Mouse (Mus musculus) CH12.LX (cell line): ENCODE data around the gene Ulk4. TPM values are rescaled to one million over a fixed set of nuclear protein-coding genes. Genes with fewer than 3 reads are reported as not detected.

Source experiments
- DNase-seq: peaks from one replicate; pipeline ENCODE4 v3.0.0-alpha.2; 2013; ENCODE audit errors: extremely low read depth
- H3K27ac ChIP-seq: 2 replicates; pipeline ENCODE4 v1.5.1; 2012; ENCODE audit warnings: low read depth, mild to moderate bottlenecking, control low read depth, moderate library complexity; ENCODE audit not compliant: insufficient read depth
- H3K27me3 ChIP-seq: replicated peaks from 2 replicates; pipeline ENCODE3; 2012; ENCODE audit warnings: inconsistent platforms
- H3K36me3 ChIP-seq, 2 experiments: replicated peaks in 1 of 2; 2 replicates each; pipeline versions ENCODE3 to v1.6.1; 2012; ENCODE audit warnings: inconsistent platforms in 1 of 2, low read length in 1 of 2, mild to moderate bottlenecking in 1 of 2, mixed read lengths in 1 of 2, moderate library complexity in 1 of 2; ENCODE audit not compliant: control insufficient read depth in 1 of 2, insufficient read depth in 1 of 2
- H3K4me1 ChIP-seq, 2 experiments: 2 replicates each; pipeline ENCODE4 v1.6.1; 2012; ENCODE audit warnings: inconsistent platforms in 1 of 2, moderate library complexity in 1 of 2; ENCODE audit not compliant: insufficient read depth in 2 of 2, control insufficient read depth in 1 of 2
- H3K4me2 ChIP-seq: 2 replicates; pipeline ENCODE4 v1.6.1; 2012; ENCODE audit warnings: low read depth, mild to moderate bottlenecking, control low read depth; ENCODE audit not compliant: poor library complexity, insufficient read depth, severe bottlenecking
- H3K4me3 ChIP-seq, 3 experiments: fragments of 150-350 bp in 1 of 3; sonication (generic) in 1 of 3; replicated peaks in 1 of 3; 2 replicates each; pipeline versions ENCODE3 to v1.5.1; 2011 to 2012; ENCODE audit warnings: low read depth in 2 of 3, low read length in 2 of 3, mild to moderate bottlenecking in 2 of 3, moderate library complexity in 2 of 3, control low read depth in 1 of 3, improper control_type of control experiment in 1 of 3, inconsistent platforms in 1 of 3, mixed read lengths in 1 of 3; ENCODE audit not compliant: poor library complexity in 1 of 3
- H3K79me2 ChIP-seq: replicated peaks from 2 replicates; pipeline ENCODE4 v1.6.1; 2012; ENCODE audit warnings: mild to moderate bottlenecking, moderate library complexity; ENCODE audit not compliant: control insufficient read depth, poor library complexity, insufficient read depth, severe bottlenecking; ENCODE audit errors: extremely low read depth
- H3K9ac ChIP-seq: 2 replicates; pipeline ENCODE4 v1.6.1; 2012; ENCODE audit warnings: low read depth, mild to moderate bottlenecking, control low read depth, moderate library complexity; ENCODE audit not compliant: insufficient read depth
- H3K9me3 ChIP-seq: replicated peaks from 2 replicates; pipeline ENCODE3; 2012; ENCODE audit warnings: low read length, inconsistent platforms, mixed read lengths
- ELF1 ChIP-seq: IDR thresholded peaks from 2 replicates; pipeline ENCODE4 v1.6.1; 2014; ENCODE audit warnings: low read depth, mild to moderate bottlenecking, inconsistent platforms, low read length, improper control_type of control experiment
- ETS1 ChIP-seq: conservative IDR thresholded peaks from 2 replicates; pipeline ENCODE4 v1.6.1; 2012; ENCODE audit warnings: low read depth, mild to moderate bottlenecking, inconsistent platforms, low read length, improper control_type of control experiment, moderate library complexity
- GABPA ChIP-seq: IDR thresholded peaks from 2 replicates; pipeline ENCODE4 v1.6.1; 2012; ENCODE audit warnings: low read depth, low read length, improper control_type of control experiment, inconsistent platforms; ENCODE audit not compliant: insufficient replicate concordance
- MAFK ChIP-seq: IDR thresholded peaks from 2 replicates; pipeline ENCODE4 v1.6.1; 2011; ENCODE audit warnings: low read length, improper control_type of control experiment; ENCODE audit not compliant: insufficient replicate concordance
- MAX ChIP-seq: IDR thresholded peaks from 2 replicates; pipeline ENCODE4 v1.6.1; 2011; ENCODE audit warnings: low read length, improper control_type of control experiment
- MYC ChIP-seq: IDR thresholded peaks from 2 replicates; pipeline ENCODE4 v1.6.1; 2011; ENCODE audit warnings: low read depth, mild to moderate bottlenecking, improper control_type of control experiment, low read length
- NRF1 ChIP-seq: IDR thresholded peaks from 2 replicates; pipeline ENCODE4 v1.6.1; 2014; ENCODE audit warnings: low read depth, mild to moderate bottlenecking, inconsistent platforms, low read length, improper control_type of control experiment, moderate library complexity
- PAX5 ChIP-seq: IDR thresholded peaks from 2 replicates; pipeline ENCODE4 v1.6.1; 2012; ENCODE audit warnings: low read length, inconsistent platforms, mixed read lengths
- RAD21 ChIP-seq: IDR thresholded peaks from 2 replicates; pipeline ENCODE4 v1.6.1; 2011; ENCODE audit warnings: low read depth, mild to moderate bottlenecking, low read length, improper control_type of control experiment, moderate library complexity
- RCOR1 ChIP-seq: conservative IDR thresholded peaks from 2 replicates; pipeline ENCODE4 v1.6.1; 2012; ENCODE audit warnings: low read depth, mild to moderate bottlenecking, inconsistent platforms, low read length, improper control_type of control experiment
- SIN3A ChIP-seq: IDR thresholded peaks from 2 replicates; pipeline ENCODE4 v1.6.1; 2012; ENCODE audit warnings: low read length, improper control_type of control experiment, inconsistent platforms
- SMC3 ChIP-seq: IDR thresholded peaks from 2 replicates; pipeline ENCODE4 v1.6.1; 2011; ENCODE audit warnings: low read depth, low read length, improper control_type of control experiment
- USF1 ChIP-seq: IDR thresholded peaks from 2 replicates; pipeline ENCODE4 v1.6.1; 2014; ENCODE audit warnings: low read depth, mild to moderate bottlenecking, inconsistent platforms, low read length, improper control_type of control experiment
- USF2 ChIP-seq: conservative IDR thresholded peaks from 2 replicates; pipeline ENCODE4 v1.6.1; 2011; ENCODE audit warnings: low read depth, low read length, improper control_type of control experiment
- ZKSCAN1 ChIP-seq: IDR thresholded peaks from 2 replicates; pipeline ENCODE4 v1.6.1; 2012; ENCODE audit warnings: low read depth, inconsistent platforms, low read length, improper control_type of control experiment, borderline replicate concordance
- dilution Hi-C: fragments of 300-500 bp; cut with MboI; formaldehyde crosslinking; loops from 2 replicates; pipeline ENCODE4 v1.14.3; 2020; ENCODE audit warnings: low sequenced_read_pairs; ENCODE audit not compliant: extremely low pct_unique_long_range_greater_than_20kb, extremely low pct_ligation_motif_present
- in situ Hi-C: fragments of 300-500 bp; cut with MboI; formaldehyde crosslinking; loops from 3 replicates; pipeline ENCODE4 v1.14.3; 2019; ENCODE audit warnings: low sequenced_read_pairs, low pct_ligation_motif_present, low pct_unique_long_range_greater_than_20kb, mixed read lengths
- polyA plus RNA-seq: library from polyadenylated mRNA; unstranded; fragments of >175 nt; gene quantifications from 2 replicates; pipeline ENCODE4 v1.2.1, GENCODE M21; 2012; ENCODE audit warnings: low read depth; ENCODE audit not compliant: insufficient read length
- total RNA-seq, 2 experiments: library from RNA; depleted of rRNA; stranded (reverse); fragments of 300-350 nt in 1 of 2; fragments of >200 nt in 1 of 2; gene quantifications; 2 replicates each; pipeline ENCODE4 v1.2.3; 2012 to 2014

Gene Ulk4
- total and polyA plus RNA-seq, 3 experiments = 1.6 to 25.8 (median 18.5) TPM

DNA sequence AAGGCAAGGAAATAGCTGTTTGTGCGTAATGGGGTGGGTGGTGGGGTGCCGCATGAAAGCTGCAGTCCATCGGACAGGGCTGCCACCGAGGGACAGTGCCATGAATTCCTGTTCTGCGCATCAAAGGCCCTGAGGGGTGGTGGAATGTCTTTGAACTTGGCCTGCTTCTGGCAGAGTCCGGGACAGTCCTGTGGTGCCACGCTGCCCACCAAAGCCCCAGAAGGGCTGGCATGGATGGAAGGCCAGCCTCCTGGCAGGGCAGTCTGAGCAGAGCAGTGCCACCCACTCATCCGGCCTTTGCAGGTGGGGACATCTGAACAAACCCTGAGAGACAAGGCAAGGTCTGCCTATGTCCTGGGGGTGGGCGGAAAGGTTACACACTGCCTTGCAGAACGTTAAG is 312.0 kb downstream of the Ulk4 start:
- Histone ChIP-seq H3K27ac (no peak overlapping the region), H3K4me2 (no peak overlapping the region), H3K9ac (no peak overlapping the region), H3K27me3 (no peaks in the 10 kb centered on the region), H3K4me3 (no peak overlapping the region), H3K4me1 (peaks cover 11 to 31% of the 10 kb centered on the region in 2 experiments)
- in situ Hi-C loops = no loop called here
- TF ChIP-seq PAX5 = no peak
- TF ChIP-seq RAD21 = no peak
- TF ChIP-seq SMC3 = no peak
- no peak for TF ChIP-seq MAFK
- no peak for TF ChIP-seq MYC
- TF ChIP-seq SIN3A = no peak
- TF ChIP-seq GABPA = no peak
- no peak for TF ChIP-seq NRF1
- TF ChIP-seq ZKSCAN1 = no peak
- no peak for TF ChIP-seq MAX
- TF ChIP-seq USF2 = no peak
- no peak for TF ChIP-seq ETS1
- no peak for TF ChIP-seq ELF1
- no peak for TF ChIP-seq USF1
- TF ChIP-seq, all 38 proteins: peak for 0
- Histone ChIP-seq H3K36me3 (peaks cover 75 to 94% of the 10 kb centered on the region in 2 experiments), H3K9me3 (no peaks in the 10 kb centered on the region), H3K79me2 (no peaks in the 10 kb centered on the region)
- no peak for DNase-seq
- dilution Hi-C loops = no loop called here

GRCm38 (mm10) chr9:120964224-120964623 is 312.8 kb downstream of the Ulk4 start:
- in situ Hi-C loops (no loop called here), dilution Hi-C loops (no loop called here)
- TF ChIP-seq MAFK = no peak
- no peak for TF ChIP-seq ETS1
- TF ChIP-seq RCOR1 = no peak
- Histone ChIP-seq H3K9ac (no peak overlapping the region), H3K9me3 (no peaks in the 10 kb centered on the region), H3K4me2 (no peak overlapping the region), H3K36me3 (peaks cover 81 to 97% of the 10 kb centered on the region in 2 experiments), H3K27ac (no peak overlapping the region), H3K27me3 (no peaks in the 10 kb centered on the region), H3K4me3 (no peak overlapping the region), H3K79me2 (no peaks in the 10 kb centered on the region), H3K4me1 (peaks cover 11 to 31% of the 10 kb centered on the region in 2 experiments)
- no peak for DNase-seq
